Mouse (Mus musculus) ES-E14 (cell line): Measurements from ENCODE around the gene C1galt1. TPM values are rescaled to one million over a fixed set of nuclear protein-coding genes. Genes with fewer than 3 reads are reported as not detected.

Experiments used
- DNase-seq: peaks from one replicate; pipeline ENCODE4 v3.0.0-alpha.2; 2013; ENCODE audit warnings: low read depth, low spot score
- H3K27ac ChIP-seq: 2 replicates; pipeline ENCODE4 v1.5.1; 2012; ENCODE audit warnings: low read depth, mild to moderate bottlenecking, low read length, moderate library complexity, mixed read lengths; ENCODE audit not compliant: poor library complexity, insufficient read depth, severe bottlenecking
- H3K36me3 ChIP-seq: 2 replicates; pipeline ENCODE4 v1.6.1; 2012; ENCODE audit warnings: mild to moderate bottlenecking, low read length, moderate library complexity, mixed read lengths; ENCODE audit not compliant: control insufficient read depth, poor library complexity, insufficient read depth, severe bottlenecking
- H3K4me1 ChIP-seq, 2 experiments: fragments of 150-350 bp in 1 of 2; sonication (generic) in 1 of 2; 2 replicates each; pipeline ENCODE4 v1.6.1; 2012; ENCODE audit warnings: low read length in 2 of 2, mild to moderate bottlenecking in 1 of 2, mixed read lengths in 1 of 2; ENCODE audit not compliant: control insufficient read depth in 2 of 2, insufficient read depth in 2 of 2, poor library complexity in 1 of 2
- H3K4me3 ChIP-seq, 2 experiments: fragments of 150-350 bp in 1 of 2; sonication (generic) in 1 of 2; 2 replicates each; pipeline ENCODE4 v1.5.1; 2012; ENCODE audit warnings: low read length in 2 of 2, low read depth in 1 of 2, mild to moderate bottlenecking in 1 of 2, mixed read lengths in 1 of 2; ENCODE audit not compliant: insufficient read depth in 1 of 2, poor library complexity in 1 of 2, severe bottlenecking in 1 of 2
- H3K9ac ChIP-seq: 2 replicates; pipeline ENCODE4 v1.6.1; 2012; ENCODE audit warnings: low read depth, mild to moderate bottlenecking, low read length, mixed read lengths; ENCODE audit not compliant: poor library complexity, insufficient read depth, severe bottlenecking
- H3K9me3 ChIP-seq: fragments of 150-350 bp; sonication (generic); 2 replicates; pipeline ENCODE4 v1.6.1; 2012; ENCODE audit warnings: low read depth, mild to moderate bottlenecking, low read length; ENCODE audit not compliant: control insufficient read depth, insufficient read depth
- CHD2 ChIP-seq: IDR thresholded peaks from 2 replicates; pipeline ENCODE4 v1.6.1; 2014; ENCODE audit warnings: mild to moderate bottlenecking, low read depth, low read length, inconsistent platforms
- HCFC1 ChIP-seq: IDR thresholded peaks from 2 replicates; pipeline ENCODE4 v1.6.1; 2012; ENCODE audit warnings: low read length, inconsistent platforms, borderline replicate concordance; ENCODE audit not compliant: insufficient read depth
- MAFK ChIP-seq: IDR thresholded peaks from 2 replicates; pipeline ENCODE4 v1.6.1; 2014; ENCODE audit warnings: mild to moderate bottlenecking, low read depth, low read length, inconsistent platforms; ENCODE audit not compliant: insufficient read depth
- ZC3H11A ChIP-seq: IDR thresholded peaks from 2 replicates; pipeline ENCODE4 v1.6.1; 2012; ENCODE audit warnings: low read depth, mild to moderate bottlenecking, inconsistent platforms, low read length, borderline replicate concordance
- ZNF384 ChIP-seq: IDR thresholded peaks from 2 replicates; pipeline ENCODE4 v1.6.1; 2012; ENCODE audit warnings: low read depth, low read length, inconsistent platforms
- in situ Hi-C, 2 experiments: fragments of 600-800 bp; cut with MboI; formaldehyde crosslinking; loops; one replicate each; pipeline ENCODE4 v1.15.1; 2025; ENCODE audit warnings: low sequenced_read_pairs in 2 of 2, inconsistent platforms in 1 of 2; ENCODE audit not compliant: unreplicated experiment in 2 of 2
- total RNA-seq: library from RNA; depleted of rRNA; stranded (reverse); fragments of 300-350 nt; gene quantifications from 2 replicates; pipeline ENCODE4 v1.2.3, GENCODE M21; 2012

The C1galt1 gene
- total RNA-seq, 1 experiment = 7.0 TPM

DNA sequence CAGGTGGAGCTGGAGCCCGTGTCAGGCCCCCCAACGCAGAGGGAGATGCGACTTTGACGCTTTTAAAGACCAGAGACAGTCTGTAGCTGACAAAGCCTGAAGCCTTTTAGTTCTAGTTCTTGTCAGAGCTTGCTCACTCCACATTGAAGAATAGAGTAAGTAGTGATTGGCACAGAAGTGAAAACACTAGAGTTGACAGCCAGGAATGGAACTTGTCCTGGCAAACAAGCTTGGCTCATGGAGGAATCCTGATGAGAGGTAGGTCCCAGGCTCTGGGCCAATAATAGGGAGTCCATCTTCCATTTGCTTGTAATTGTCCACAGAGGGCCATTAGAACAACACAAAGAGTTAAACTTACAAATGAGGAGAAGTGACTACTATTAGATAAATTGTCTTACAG lies 18.7 kb downstream of the C1galt1 start:
- Histone ChIP-seq H3K4me1 (no peaks in the 10 kb centered on the region), H3K27ac (no peak overlapping the region), H3K9me3 (no peaks in the 10 kb centered on the region), H3K36me3 (no peaks in the 10 kb centered on the region), H3K9ac (no peak overlapping the region), H3K4me3 (no peak overlapping the region)
- in situ Hi-C loops = no loop called here
- TF ChIP-seq ZNF384 (no peak), MAFK (no peak), ZC3H11A (no peak), HCFC1 (no peak), CHD2 (no peak)
- DNase-seq = no peak

DNA sequence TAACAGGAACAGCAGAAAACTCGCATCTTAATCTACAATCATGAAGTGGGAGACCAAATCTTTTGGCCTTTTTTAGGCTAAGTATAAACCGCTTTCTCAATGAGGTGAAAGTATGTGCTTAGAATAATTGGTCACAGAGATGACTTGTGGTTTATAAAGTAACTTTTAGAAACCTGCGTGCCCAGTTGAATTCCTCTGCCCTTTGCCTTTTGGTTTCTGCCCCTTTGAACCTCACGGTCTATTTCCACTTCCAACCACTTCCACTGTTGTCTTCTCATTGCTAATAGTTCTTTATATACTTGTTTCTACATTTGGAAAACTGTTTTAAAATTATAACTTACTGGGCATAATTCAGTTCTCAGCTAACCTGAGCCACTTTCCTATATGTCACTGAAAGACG lies 32.2 kb downstream of the C1galt1 start:
- Histone ChIP-seq H3K4me3 (no peak overlapping the region), H3K9ac (no peak overlapping the region), H3K4me1 (no peaks in the 10 kb centered on the region), H3K9me3 (no peaks in the 10 kb centered on the region), H3K36me3 (no peaks in the 10 kb centered on the region), H3K27ac (no peak overlapping the region)
- DNase-seq = no peak
- no peak for TF ChIP-seq CHD2
- TF ChIP-seq MAFK = no peak
- TF ChIP-seq ZNF384 = no peak
- no peak for TF ChIP-seq ZC3H11A
- TF ChIP-seq HCFC1 = no peak
- in situ Hi-C loops = no loop called here

DNA sequence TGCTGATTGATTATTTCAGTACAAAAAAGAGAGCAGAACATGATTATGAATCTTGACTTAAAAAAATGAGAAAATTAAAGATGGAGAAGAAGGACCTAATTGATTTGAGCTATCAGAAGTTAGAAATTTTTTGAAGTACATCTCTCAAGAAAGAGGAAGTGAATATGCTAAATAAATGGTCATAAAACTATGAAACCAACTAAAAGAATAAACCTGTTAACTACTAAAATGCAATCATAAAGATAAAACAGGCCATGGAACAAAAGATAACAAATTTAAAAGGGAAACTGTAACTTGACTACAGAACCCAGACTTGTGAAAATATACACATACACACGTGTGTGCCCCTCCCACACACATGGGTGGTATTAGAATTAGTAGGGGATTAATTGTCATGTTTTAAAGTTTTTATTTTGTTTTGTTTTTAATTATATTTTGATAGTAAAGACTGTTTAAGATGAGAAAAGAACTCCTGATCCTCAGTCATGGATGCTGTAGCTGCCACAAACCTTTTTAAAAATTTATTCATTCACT lies 37.0 kb downstream of the C1galt1 start:
- Histone ChIP-seq H3K4me1 (no peaks in the 10 kb centered on the region), H3K9ac (no peak overlapping the region), H3K27ac (no peak overlapping the region), H3K9me3 (no peaks in the 10 kb centered on the region), H3K4me3 (no peak overlapping the region), H3K36me3 (no peaks in the 10 kb centered on the region)
- no peak for DNase-seq
- TF ChIP-seq MAFK (no peak), ZC3H11A (no peak), HCFC1 (no peak), CHD2 (no peak), ZNF384 (no peak)
- in situ Hi-C loops = no loop called here

DNA sequence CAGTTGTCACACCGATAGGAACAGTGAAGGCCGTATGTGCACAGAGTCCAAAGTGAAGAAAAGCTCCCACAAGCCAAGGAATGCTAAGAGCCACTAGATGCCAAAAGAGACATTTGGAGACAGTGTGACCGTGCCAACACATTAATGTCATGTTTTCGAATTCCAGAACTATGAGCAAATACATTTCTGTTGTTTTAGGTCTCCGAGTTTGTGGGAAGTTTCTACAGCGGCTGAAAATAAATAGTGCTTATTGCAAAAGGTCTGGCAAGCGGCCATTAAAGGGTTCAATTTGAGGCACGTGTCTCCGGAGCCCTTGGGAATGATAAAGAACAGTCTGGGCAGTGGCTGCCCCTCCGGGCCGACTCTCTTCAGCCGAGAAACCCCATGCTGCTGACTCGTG lies 37.9 kb downstream of the C1galt1 start:
- no peaks in the 10 kb centered on the region for H3K9me3 ChIP-seq
- no peaks in the 10 kb centered on the region for H3K4me1 ChIP-seq
- no peak overlapping the region for H3K4me3 ChIP-seq
- in situ Hi-C loops = no loop called here
- DNase-seq = no peak
- H3K27ac ChIP-seq = no peak overlapping the region
- no peaks in the 10 kb centered on the region for H3K36me3 ChIP-seq
- no peak overlapping the region for H3K9ac ChIP-seq
- TF ChIP-seq HCFC1 = no peak
- no peak for TF ChIP-seq ZC3H11A
- TF ChIP-seq CHD2 = no peak
- TF ChIP-seq ZNF384 = no peak
- TF ChIP-seq MAFK = no peak
